Mouse (Mus musculus) lung, postnatal 0 days (tissue): ENCODE data around the gene Arid1a.

ENCODE experiments used
- CTCF ChIP-seq: IDR thresholded peaks from 2 replicates; pipeline ENCODE4 v1.5.1; 2016; ENCODE audit warnings: antibody characterized with exemption, mild to moderate bottlenecking
- EP300 ChIP-seq: IDR thresholded peaks from 2 replicates; pipeline ENCODE4 v1.6.1; 2016; ENCODE audit warnings: antibody characterized with exemption, mild to moderate bottlenecking, control low read depth

DNA sequence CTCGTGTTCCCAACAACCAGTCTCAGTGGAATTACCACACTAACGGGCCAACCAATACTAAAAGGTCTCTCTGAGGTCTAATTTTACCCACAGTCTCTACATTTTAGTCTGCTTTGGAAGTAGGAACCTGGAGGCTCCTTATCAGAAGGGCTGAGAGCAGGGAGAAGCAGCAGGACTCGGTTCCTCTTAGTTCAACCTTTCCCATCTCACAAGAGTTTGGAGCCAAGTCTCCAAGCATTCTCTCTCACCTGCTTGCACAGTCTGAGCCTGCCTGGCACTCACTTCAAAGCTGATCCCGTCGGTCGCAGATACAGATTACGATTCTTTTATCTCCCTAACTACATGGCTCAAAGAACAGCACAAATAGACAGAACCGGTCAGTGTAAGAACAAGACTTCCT is 93.6 kb downstream of the Arid1a start:
- TF ChIP-seq CTCF (no peak), EP300 (no peak)
